Mouse (Mus musculus): ENCODE results near the gene Rnf180.
A peak's percentile ranks its signal among the peaks of the same experiment; 100 is the strongest.
"Not testable (repeated sequence)": the region's sequence is repeated elsewhere in the genome, so short reads cannot be mapped to it uniquely, and the experiment has no call there.

The Rnf180 gene

DNA sequence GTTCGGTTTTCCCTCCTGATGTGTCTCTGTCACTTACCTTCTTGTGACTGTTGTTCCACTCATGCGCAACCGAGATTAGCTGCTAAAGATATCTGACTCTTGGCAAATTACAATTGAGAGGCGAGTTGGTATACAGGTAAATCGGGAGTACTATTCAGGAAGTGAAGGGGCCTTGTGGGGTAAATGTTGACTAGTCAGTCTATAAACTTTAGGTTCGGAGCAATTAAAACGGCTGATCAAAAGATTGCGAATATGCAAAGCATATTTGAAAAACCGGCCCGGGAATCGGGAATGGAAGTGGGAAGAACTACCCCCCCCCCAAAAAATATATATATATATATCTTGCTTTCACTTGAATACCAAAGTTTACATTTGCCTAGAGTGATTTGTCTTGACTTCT, at the start of gene Rnf180:
TSS of gene Rnf180 (minus strand) at position 101 of the 400 bp plus-strand sequence.
- DNase-seq (ENCODE audit: low spot score): no peak

DNA sequence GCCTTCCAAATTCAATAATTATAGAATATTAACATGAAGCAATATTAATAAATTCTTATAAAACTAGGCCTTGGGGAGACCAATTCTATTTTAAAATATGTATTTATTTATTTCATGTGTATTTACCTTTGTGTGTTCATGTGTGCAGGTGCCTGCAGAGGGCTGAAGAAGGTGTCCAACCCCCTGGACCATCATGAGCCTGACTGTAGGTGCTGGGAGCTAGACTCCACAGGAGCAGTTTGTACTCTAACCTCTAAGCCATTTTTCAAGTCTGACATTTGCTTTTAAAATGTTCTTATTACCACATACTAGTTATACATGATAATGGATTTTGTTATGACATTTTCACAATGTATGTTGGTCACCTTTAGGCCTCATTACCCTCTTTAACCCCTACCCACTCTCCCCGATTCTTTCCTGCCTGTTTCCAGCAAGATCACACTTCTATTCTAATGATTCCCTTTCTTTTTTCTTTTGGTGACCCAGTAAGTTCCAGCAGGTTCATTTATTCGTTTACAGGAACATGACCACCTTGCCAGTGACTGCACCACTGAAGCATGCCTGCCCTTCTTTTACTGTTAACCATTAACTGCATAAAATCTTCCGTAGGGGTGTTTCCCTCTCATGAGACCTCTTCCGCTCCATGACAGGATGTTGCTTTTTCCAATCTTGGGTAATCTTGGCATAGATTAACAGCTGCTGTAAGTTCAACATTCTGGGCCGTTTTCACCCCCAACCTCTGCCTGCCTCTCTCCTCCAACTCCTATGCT, 36.8 kb upstream of the Rnf180 start:
- no peak for DNase-seq (ENCODE audit: low spot score)

DNA sequence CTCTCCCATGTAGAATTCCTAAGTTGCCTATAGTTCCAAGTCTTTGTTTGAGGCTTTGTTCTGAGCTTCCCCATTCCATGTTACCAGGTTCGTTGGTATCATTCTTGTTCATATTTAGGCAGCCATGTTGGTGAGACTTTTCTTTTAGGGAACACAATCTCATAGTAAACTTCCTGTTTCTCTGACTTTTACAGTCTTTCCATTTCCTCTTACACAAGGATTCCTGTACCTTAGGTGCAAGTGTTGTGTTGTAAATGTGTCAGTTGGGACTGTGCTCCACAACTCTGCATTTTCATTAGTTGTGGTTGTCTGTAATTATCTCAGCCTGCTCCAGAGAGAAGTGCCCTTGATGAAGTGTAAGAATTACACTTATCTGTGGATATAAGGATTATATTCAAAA, 32.3 kb upstream of the Rnf180 start:
- DNase-seq (ENCODE audit: low spot score): no peak

DNA sequence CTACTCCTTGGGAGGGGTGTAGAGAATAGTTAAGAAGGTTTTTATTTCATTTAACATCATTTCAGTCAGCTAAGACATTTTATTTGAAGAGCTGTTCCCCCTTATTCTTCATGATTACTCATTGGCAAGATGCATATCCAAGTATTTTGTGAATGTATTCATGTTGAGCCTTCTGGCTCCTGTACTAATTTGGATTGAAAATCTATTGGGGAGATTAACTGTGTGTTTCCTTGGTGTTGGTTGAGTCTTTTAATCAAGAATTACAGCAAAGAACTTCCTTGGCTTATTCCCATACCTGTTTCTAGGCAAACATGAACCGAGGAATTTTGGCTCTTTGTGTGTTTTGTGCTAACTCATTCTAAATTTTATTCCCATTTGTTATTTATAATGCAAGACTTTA, 22.3 kb upstream of the Rnf180 start:
- DNase-seq (ENCODE audit: low spot score): no peak

DNA sequence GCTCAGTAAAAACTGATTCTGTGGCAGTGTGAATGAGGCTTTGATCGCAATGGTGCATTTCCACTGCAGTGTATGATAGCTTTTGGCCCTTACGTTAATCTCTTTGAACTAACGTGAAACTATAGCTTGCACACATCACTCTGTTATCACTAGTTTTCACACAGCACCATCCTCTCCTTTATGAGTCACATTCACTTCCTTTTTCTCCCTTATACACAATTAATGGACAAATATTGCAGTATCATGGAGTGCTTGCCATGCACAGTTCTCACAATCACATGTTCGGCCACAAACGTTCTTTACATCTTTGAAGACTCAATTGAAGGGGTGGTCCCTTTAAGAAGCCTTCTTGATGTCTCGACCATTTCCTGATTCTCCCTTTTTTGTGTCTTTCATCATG, 21.4 kb upstream of the Rnf180 start:
- no peak for DNase-seq (ENCODE audit: low spot score)

DNA sequence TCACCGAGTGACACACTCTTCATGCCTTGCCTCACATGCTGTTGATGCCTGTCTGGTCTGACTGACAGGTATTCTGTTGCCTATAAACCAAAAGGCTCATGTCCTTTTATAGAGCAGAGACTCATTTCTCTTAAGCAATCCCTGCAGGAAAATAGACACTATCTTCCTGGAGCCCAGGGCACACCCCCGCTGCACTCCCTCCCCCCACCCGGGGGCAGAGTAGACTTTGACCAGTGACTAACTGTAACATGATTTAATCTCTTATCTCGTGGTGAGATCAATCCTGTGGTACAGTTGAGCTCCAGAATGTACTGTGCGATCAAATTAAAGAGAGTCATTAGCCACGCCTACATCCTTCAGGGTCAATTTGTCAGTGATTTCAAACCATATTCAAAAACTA, 18.1 kb upstream of the Rnf180 start:
- DNase-seq (ENCODE audit: low spot score): no peak

DNA sequence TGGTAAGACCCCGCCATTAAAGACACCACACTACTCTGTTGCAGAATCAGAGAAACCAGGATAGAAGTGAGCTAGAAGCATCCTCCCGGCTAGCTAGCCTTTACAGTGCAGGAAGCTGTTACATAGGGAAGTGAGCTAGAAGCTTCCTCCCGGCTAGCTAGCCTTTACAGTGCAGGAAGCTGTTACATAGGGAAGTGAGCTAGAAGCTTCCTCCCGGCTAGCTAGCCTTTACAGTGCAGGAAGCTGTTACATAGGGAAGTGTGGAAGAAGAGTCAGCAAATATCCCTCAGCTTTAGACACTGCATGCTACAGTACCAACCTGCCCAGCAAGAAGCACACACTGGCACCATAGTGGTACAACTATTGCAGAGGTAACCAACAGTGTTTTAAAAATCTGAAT, 15.9 kb upstream of the Rnf180 start:
- not testable (repeated sequence) for DNase-seq (ENCODE audit: low spot score)

DNA sequence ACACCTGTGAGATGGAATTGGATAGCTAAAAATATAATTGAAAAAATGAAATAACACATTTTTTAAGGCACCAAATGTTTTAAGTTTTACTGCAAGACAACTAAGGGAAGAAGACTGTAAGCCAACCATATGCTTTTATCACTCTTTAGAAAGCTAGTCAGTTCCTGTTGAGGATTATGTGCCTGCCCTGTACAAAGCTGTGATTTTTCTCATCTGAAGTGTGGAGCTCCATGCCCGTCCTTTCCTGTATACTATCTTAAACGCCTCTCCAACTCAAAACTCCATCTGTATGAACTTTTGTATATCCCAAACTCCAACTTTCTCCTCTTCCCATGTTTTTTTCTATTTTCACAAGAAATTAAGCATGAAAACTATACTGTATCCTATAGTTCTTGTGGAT, 10.9 kb upstream of the Rnf180 start:
- no peak for DNase-seq (ENCODE audit: low spot score)

DNA sequence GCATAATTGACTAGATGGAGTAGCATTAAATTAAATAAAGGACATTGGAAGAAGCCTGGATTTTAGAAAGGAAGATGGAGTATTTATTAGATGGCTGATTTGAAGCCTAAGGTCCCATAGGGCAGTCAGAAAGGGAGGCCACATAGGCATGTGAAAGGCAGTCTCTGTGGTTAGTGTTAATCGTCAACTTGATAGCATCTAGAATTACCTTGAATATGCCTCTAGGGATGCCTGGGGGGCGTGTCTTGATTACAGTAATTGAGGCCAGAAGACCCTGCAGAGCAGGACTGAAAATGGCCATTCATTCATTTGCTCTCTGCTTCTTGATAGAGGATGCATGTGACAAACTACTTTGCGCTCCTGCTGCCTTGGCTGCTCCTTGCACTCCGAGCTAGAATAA, 9.4 kb upstream of the Rnf180 start:
- no peak for DNase-seq (ENCODE audit: low spot score)

DNA sequence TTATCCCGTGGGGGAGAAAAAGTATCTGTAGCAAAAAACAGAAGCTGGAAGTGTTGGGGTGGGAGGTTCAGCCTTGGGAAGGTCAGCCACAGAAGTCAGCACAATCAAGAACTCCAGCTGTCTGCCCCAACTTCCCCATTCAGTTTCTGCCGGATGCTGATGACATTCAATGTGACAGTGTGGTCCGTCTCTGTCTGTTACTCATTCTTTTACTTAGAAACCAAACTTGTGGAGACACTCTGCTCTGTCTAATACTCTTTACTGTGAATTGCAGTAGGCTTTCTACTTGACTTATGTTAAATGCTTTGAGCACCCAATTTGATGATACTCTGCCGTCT, 5.4 kb upstream of the Rnf180 start:
- DNase-seq (ENCODE audit: low spot score): no peak

DNA sequence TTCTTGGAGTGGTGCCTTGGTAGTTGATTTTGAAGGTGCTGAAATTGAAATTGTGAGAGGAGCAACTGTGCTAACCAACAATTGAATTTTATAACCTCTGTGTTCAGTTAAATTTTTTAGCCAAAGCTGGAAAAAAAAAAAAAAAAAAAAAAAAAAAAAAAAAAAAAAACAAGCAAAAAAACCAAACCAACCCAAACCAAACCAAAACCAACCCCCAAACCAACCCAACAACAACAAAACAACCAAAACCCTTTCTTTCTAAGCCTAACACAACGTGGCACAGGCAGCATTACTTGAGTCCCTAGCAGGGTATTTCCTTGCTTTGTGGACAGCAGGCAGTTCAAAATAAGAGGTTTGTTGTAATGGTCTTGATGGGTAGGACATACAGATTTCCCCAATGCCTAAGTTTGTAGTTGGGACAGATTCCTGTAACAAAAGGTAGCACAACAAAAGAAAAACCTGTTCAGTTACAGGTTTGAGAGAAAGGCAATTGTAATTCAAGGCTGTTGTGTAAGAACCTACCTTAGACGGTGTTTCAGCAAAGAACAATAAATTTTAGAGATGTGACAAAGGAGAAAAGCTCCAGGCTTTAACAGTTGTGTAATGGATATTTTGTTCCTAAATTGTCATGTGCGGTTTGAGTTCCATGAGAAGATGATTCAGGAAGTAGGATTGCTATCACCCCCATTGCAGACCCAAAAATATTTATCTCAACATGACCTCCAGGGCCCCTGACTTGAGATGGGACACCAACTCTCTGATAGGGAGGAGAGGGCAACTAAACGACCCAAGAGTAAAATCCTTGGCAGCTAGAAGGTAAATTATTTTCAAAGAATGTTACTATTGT, 4.8 kb upstream of the Rnf180 start:
- DNase-seq (ENCODE audit: low spot score): no peak

DNA sequence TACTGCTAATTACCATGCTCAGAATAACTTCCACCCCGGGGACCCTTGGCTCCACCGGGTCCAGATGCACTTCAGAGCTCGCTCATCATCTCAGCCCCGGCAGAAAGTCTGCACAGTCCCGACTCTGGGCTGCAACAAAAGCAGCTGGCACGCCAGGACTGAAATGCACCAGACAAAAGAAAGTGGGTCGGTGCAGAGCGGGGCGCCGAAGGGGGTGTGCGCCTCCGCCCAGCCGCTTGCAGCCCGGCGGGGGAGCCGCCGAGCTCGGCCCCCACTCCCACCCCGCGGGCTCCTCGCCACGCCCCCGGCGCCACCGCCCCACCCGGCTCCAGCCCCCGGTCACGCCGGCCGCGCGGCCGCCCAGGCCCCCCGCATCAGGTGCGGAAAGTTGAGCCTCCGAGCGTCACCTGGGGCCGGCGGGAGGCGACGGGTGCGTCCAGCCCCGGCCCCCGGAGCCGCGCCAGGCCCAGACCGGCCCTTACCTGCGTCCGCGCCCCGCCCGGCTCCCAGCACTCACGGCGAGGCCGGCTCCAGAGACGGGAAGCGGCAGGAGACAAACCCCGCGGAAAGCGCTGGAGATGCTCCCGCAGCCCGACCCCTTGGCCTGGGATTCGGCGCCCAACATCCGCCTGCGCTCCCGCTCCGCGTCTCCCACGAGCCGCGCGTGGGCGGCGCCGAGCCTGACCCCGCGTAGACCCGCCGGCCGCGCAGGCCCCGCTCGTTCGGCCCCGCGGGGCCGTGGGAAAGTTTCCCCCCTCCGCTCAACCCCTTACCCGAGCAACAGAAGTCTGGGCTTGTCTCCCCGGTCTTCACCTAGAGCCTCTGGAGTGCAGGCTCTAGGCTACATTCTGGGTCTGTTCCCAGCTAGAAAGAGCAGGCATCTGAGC, 591 bp downstream of the Rnf180 start:
- no peak for DNase-seq (ENCODE audit: low spot score)

DNA sequence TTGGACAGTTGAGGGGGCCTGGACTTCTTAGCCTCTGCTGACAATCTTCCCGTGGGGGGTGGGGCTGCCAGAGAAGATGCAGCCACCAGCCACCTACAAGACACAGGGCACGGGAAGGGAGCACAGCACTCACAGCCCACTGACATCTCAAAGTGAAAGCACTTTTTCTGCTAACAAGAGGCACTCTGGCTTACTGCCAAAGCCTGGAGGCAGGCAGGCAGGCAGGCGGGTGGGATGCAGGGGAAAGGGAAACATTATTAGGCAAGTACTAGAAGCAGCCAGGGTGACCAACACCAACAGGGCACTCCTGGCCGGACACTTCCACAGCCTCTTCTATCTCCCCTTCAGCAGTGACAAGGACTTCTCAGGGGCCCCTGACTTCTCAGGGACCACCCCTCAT, 2.8 kb downstream of the Rnf180 start:
- DNase-seq (ENCODE audit: low spot score): peak; percentile 62

DNA sequence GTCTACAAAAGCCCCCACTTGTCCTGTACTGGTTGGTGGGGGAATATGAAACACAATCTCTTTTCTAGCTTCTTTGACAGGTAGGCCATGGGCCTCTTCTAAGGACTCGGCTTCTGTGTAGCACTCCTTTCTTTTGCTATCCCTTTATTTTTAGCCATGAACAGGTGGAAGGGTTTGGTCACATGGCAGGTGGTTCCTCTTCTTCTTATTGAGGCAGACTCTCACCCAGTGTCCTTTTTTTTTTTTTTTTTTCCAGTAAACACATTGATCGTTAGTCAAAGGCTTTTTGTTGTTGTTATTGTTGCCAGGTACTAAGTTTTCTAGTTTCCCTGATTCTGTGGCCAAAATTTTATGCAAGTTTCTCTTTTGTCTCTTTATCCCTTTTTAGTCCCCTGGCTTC, 4.0 kb downstream of the Rnf180 start:
- DNase-seq (ENCODE audit: low spot score): no peak

DNA sequence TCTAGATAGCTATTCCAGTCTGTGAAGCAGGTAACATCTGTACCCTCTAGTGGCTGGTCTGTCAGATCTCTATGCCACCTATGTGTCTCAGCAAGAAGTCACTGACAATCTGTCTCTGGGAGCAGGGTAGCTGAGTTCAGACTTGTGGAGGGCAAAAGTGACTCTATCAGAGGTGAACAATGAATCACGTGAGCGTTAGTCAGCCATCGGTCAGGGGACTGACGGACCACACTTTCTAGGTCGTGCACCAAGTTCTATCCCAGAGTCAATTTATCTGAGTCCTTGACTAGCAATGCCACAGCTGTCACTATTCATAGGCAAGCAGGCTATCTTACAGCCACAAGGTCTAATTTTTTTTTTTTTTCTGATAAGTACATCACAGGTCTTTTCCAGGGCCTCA, 4.6 kb downstream of the Rnf180 start:
- no peak for DNase-seq (ENCODE audit: low spot score)

DNA sequence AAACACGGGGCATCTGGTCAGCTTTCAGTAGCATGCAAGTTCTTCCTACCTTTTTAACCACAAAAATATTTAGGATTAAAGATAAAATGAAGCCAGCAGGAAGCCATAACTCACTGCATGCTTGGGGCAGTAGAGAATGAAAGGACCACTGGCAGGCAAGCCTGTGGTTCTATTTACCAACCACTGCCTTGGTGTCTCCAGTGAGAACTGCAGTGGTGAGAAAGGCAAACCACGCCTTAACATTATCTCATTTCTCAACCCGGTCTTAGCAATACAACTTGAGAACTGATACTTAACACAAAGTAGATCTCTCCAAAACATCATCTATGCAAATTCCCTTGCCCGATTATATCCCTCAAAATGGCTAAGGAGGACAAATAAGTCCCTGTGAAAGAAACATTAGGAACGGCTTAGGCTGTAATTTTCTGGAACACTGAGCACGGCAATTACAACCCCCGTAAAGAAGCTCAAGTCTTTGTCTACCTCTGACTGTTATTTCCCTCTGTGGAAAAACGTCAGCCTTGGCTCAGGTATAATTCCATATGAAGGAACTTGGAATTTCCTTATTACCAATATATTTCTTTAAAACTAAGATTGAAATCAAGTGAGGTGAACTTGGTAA, 15.1 kb downstream of the Rnf180 start:
- DNase-seq (ENCODE audit: low spot score): no peak

DNA sequence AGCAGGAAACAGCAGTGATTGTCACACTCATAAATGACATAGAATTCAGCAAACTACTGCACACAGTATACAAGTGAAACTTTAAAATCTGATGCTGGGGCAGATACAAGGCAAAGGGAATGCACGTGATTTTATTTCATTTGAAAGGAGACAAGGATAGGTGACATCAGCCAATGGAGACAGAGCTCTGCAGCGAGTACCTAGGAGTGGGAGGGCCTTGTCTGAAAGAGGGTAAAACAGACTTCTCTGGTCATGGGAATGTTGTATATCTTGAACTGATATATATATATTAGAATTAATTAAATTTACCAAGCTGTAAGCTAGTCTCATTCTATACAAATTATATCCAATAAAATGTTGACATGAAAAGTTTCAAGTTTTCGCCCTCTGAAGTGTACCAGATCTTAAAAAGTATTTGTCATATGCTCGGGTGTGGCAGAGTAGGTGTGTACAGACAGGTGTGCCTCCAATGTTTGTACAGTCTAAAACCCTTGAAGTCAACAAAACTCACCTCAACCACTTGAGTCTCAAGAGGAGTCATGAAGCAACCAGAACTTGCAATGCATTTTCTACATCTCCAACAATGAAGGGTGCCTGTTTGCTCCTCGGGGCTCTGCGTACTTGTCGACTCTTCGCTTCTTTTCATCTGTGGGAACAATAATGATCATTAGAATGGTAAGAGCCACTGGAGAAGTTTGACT, 24.1 kb downstream of the Rnf180 start:
- no peak for DNase-seq (ENCODE audit: low spot score)

DNA sequence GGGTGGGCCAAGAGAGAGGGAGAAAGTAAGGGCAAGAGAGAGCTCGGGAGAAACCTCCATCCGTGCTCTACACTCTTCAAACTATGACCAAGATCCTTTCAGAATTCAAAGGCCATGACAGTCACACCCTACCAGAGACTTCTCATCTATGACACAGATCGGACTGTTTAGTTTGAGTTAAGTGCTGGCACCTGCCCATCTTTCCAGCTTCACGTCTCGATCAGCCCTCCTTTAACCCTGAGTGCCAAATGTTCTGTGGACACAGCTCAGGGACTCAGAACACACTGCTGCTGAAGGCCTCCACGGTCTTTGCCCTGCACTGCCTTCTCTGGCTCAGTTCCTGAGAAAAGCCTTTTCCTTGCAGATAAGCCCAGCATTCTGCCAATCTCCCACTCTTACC, 27.2 kb downstream of the Rnf180 start:
- no peak for DNase-seq (ENCODE audit: low spot score)

DNA sequence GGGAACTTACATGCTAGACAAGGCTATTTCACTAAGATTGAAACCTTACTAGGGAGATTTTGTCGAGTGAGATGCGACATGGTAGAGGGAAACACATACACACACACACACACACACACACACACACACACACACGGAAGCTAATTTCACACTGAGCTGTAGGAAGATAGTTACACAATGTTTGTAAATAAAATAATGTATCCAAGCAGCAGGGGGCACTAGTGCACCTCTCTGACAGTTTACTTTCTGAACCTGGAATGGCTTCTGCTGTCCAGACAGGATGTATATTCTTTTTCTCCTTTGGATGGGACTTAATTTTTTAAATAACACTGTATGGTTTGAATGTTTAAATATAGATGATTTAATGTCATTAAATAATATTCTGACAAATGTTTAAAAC, 27.9 kb downstream of the Rnf180 start:
- DNase-seq (ENCODE audit: low spot score): peak; percentile 57

DNA sequence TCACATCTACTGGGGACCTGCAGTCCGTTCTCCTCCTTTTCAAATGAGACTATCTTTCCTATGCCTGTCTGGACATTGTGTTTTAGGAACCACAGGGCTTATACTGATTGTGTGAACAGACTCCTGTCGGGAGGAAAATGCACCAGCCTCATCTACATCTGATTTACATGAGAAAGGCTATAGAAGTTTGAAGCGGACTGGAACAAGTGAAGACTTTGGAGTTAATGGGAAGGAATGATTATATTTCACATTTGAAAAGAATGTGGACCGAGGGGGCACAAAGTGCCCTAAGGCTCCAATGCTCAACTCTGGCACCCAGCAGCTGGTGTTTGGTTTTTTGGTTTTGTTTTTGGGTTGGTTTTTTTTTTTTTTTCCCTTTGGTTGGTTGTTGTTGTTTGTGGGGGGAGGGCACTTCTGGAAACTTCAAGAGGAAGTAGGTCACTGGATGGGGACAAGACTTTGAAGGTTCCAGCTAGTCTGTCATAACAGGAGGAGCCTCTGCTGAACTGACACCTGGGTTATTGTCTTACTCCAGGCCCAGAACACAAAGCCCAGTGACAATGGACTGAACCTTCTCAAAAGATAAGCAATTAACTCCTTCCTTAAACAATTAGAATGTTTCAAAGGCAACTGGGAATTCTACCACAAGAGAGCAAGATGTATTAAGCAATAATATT, 37.7 kb downstream of the Rnf180 start:
- DNase-seq (ENCODE audit: low spot score): no peak

DNA sequence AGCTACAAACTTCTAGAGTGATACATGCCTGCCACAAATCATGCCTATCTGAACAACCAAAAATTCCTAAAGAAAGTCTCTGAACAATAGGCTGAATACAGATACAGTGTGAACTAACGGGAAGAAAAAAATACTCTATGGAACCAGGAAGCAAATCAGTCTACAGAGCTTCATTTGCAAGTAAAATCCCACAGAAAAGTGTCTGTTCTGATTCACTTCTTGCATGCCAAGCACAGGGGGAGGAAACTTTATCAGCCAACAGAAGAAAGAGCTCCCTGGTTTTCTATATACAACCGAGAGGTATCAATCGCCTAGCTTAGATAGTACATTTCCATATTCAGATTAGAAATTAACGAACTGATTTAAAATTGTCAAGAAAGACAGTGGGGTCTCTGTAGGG, 43.8 kb downstream of the Rnf180 start:
- DNase-seq (ENCODE audit: low spot score): no peak
